Mouse (Mus musculus) kidney, adult 18-20 months (tissue): ENCODE measurements around the gene Flt3l.
"Not testable (repeated sequence)": the region's sequence is repeated elsewhere in the genome, so short reads cannot be mapped to it uniquely, and the experiment has no call there.

Experiments
- DNase-seq: peaks from one replicate; pipeline ENCODE4 v3.0.0; 2021

Gene Flt3l

GRCm38 (mm10) chr7:45162996-45163615, 26.9 kb upstream of the Flt3l start:
- DNase-seq: no peak

- no peak for DNase-seq
Measured at GRCm38 (mm10) chr7:45162551-45162950, 26.3 kb upstream of the Flt3l start.

GRCm38 (mm10) chr7:45161612-45162473, 25.6 kb upstream of the Flt3l start:
- DNase-seq: peak; percentile 92

DNA sequence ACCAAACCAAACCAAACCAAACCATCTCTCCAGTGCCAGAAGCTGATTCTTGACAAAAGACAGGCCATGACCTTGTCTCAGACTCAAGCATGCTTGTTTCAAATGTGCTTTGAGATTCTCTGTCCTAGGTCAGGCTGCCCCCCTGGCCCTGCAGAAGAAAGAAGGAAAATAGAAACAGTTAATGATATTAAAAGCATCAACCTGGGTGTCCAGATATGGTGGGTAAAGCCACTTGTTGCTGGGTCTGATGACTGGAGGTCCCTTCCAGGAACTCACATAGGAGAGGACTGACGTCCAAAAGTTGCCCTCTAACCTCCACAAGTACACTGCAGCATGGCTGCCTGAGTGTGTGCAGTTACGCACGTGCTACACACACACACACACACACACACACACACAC, 24.6 kb upstream of the Flt3l start:
- no peak for DNase-seq

- DNase-seq: no peak
Measured at GRCm38 (mm10) chr7:45160316-45160800, 24.1 kb upstream of the Flt3l start.

- DNase-seq: no peak
Measured at GRCm38 (mm10) chr7:45158991-45159390, 22.8 kb upstream of the Flt3l start.

DNA sequence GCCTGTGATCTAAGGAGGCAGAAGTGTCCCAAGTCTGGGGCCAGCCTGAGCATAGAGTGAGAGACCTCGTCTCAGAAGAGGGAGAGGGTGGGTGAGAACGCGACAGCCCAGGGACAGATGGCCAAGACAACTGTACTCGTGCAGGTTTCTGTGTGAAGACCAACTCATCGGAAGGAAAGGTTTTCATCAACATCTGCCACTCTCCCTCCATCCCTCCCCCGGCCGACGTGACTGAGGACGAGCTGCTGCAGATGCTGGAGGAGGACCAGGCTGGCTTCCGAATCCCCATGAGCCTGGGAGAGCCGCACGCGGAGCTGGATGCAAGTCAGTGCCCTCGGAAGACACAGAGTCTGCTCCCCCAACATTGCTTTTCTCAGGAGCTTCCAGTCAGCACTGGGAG, 21.2 kb upstream of the Flt3l start:
- no peak for DNase-seq

DNA sequence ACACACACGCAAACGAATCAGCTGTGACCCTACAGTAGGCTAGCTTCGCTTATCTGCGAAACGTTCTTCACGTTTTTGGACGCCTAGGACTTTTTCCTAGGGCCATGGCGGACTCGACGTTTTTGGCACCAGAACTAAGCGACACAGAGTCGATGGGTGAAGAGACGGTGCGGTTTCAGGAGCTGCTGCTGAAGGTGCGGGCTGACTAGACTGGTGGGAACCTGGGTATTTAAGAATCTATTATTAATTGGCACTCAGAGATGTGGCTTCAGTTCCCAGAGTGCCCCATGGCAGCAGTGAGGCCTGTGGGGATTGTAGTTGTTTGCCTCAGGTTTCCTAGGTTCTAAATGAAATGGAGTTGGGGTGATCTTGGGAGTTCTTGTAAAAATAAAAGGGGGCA, 20.0 kb upstream of the Flt3l start:
- DNase-seq: no peak

DNA sequence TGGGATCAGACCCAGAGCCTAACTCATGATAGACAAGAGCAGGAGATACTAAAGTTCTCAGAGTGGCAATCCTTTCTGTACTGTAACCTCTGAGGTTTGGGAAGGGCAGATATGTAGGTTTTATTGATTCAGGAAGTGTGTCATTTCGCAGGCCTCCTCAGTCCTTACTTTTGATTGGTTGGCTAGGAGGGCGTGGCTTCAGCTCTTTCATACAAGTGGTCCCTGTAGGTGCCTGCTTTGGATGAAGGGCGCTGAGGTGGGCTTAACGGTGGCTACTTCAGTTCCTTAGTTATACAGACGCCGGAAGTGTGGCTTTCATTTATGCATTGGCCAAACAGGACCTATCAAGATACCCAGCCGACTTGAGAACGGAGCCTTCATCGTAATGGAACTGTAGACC, 19.4 kb upstream of the Flt3l start:
- DNase-seq: no peak

- peak; percentile 49 for DNase-seq
Measured at GRCm38 (mm10) chr7:45154993-45155514, 18.8 kb upstream of the Flt3l start.

DNA sequence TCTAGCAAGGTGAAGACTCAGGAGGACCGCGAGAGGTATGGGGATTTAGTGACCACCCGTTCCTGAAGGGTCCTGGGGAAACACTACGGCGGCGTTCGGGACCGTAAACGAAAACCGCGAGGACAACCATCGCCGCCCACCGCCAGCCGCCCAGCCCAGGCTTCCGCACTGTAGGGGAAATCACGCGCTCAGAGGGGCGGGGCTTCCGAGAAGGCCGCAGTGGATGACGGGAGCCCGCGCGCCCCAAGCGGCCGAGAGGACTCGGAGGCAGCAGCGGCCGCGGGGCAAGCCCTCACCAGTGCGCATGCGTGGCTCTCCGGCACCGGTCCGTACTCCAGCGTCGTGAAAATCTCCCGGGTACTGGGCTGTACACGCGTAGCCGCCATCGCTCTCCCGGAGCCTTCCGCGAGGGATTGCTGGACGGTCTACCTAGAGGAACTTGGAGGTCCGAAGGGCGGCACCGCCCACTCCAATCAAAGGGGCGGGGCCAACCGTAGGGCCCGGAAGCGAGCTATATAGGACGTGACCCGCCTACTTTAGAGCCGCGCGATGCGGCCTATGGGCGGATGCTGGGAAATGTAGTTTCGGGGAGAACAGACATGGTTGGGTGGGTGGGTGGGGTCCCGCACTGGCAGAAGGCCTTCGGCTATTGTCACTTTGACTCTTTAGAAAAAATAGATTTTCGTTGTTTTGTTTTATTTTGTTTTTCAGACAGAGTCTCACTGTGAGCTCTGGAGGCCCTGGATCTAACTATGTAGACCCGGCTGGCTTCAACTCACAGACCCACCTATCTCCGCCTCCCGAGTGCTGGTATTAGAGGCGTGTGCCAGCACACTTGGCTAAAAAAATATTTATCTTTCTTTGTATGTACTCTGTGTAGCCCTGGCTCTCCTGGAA, 18.1 kb upstream of the Flt3l start, which contains the start of the genes Pih1d1 and Aldh16a1:
Pih1d1 (plus strand) TSS at position 208 of the 897 bp plus-strand sequence.
Aldh16a1 (minus strand) TSS at position 489 of the 897 bp plus-strand sequence.
- DNase-seq: peak; percentile 99

- DNase-seq: no peak
Measured at GRCm38 (mm10) chr7:45153586-45153985, 17.4 kb upstream of the Flt3l start.

DNA sequence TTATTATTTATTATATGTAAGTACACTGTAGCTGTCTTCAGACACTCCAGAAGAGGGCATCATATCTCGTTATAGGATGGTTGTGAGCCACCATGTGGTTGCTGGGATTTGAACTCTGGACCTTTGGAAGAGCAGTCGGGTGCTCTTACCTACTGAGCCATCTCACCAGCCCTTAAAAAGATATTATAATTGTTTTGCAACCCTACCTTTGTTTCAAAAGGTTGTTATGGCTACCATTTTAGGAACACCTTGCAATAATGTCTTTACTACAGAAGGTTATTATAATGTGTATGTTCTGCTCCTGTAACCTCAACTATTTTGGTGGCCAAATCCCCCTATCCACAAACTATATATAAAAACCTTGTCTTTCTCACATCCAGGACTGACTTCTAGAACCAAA, 16.8 kb upstream of the Flt3l start:
- DNase-seq: not testable (repeated sequence)

DNA sequence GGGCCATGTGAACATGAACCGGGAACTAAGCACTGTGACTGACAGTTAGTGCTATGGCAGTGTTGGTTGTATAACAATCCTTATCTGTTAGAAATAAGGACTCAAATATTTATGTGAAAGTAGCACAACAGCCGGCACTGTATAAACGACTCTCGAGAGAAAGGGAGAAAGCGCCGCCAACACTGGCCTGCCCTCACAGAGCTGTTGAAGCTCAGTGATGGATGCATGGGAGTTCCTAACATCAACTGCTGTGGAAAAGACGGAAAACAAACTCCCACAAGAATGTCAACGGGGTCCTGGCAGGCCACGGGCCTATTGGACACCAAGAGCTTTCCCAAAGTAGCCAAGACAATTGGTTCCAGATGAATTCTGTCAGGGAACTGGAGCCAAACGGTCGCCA, 15.1 kb upstream of the Flt3l start:
- no peak for DNase-seq

DNA sequence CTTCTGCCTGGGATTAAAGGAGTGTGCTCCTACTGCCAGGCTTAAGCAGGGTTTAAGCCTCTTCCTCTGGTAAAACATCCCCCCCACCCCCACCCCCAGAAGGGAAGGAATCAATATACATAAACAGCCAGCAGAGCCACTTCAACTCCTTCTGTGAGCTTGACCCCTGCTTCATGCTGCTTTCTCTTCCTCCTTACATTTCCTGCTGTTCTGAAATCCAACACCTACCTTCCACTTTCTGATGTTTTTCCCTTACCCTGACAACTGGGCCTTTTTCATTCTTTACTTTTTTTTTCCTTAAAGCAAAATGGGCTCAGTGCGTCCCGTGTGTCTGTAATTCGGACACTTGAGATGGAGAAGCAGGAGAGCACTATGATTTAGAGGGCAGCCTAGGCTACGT, 14.1 kb upstream of the Flt3l start:
- DNase-seq: no peak

- no peak for DNase-seq
Measured at GRCm38 (mm10) chr7:45149545-45149944, 13.3 kb upstream of the Flt3l start.

- DNase-seq: no peak
Measured at GRCm38 (mm10) chr7:45148534-45149098, 12.4 kb upstream of the Flt3l start.

GRCm38 (mm10) chr7:45147899-45148298, 11.7 kb upstream of the Flt3l start:
- peak; percentile 53 for DNase-seq

GRCm38 (mm10) chr7:45147267-45147666, 11.0 kb upstream of the Flt3l start:
- peak; percentile 46 for DNase-seq

- no peak for DNase-seq
Measured at GRCm38 (mm10) chr7:45145460-45145859, 9.2 kb upstream of the Flt3l start.

GRCm38 (mm10) chr7:45144368-45145174, 8.3 kb upstream of the Flt3l start:
- no peak for DNase-seq

- no peak for DNase-seq
Measured at GRCm38 (mm10) chr7:45141914-45142313, 5.7 kb upstream of the Flt3l start.
